Mouse (Mus musculus): ENCODE results near the gene Gm49383. TPM values are rescaled to one million over a fixed set of nuclear protein-coding genes. Genes with fewer than 3 reads are reported as not detected.

Gene Gm49383
- total RNA-seq, 1 experiment = 11.7 TPM

DNA sequence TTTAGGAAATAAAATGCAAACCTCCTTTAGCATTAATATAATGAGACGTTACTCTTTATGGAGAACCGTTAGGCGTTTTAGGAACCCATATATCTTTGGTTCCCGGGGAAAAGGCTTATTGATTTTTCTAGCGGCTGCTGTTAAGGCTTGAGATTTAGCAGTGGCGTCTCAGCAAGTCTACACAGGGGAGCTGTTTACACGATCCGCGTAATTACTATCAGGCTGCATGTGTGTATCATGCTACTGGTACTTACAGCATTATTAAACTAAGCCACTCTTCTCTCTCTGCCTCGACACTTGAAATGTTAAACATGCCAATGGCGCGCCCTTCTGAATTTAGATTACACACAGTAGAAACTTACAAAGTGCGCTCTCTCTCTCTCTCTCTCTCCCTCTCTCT is 46.9 kb downstream of the Gm49383 start:
- Histone ChIP-seq H3K4me1 (ENCODE audit: control insufficient read depth in 2 of 2, insufficient read depth in 2 of 2, low read length in 2 of 2, poor library complexity in 1 of 2) (peaks cover 0 to 3% of the 10 kb centered on the region in 2 experiments; a peak in 2 of 4 replicates), H3K36me3 (ENCODE audit: control insufficient read depth, insufficient read depth, low read length, poor library complexity, severe bottlenecking) (no peaks in the 10 kb centered on the region), H3K4me3 (ENCODE audit: insufficient read depth in 1 of 2, low read depth in 1 of 2, low read length in 2 of 2, poor library complexity in 1 of 2, severe bottlenecking in 1 of 2) (no peak overlapping the region), H3K27ac (ENCODE audit: insufficient read depth, low read depth, low read length, poor library complexity, severe bottlenecking) (no peak overlapping the region), H3K9me3 (ENCODE audit: control insufficient read depth, insufficient read depth, low read depth, low read length) (no peaks in the 10 kb centered on the region), H3K9ac (ENCODE audit: insufficient read depth, low read depth, low read length, poor library complexity, severe bottlenecking) (no peak overlapping the region)
- in situ Hi-C loops (cut with MboI; ENCODE audit: low sequenced_read_pairs in 2 of 2, unreplicated experiment in 2 of 2) = no loop called here
- TF ChIP-seq HCFC1 (IDR thresholded peaks at IDR 0.05; ENCODE audit: borderline replicate concordance, insufficient read depth, low read length) (no peak), MAFK (IDR thresholded peaks at IDR 0.05; ENCODE audit: insufficient read depth, low read depth, low read length) (no peak), ZC3H11A (IDR thresholded peaks at IDR 0.05; ENCODE audit: borderline replicate concordance, low read depth, low read length) (no peak), ZNF384 (IDR thresholded peaks at IDR 0.05; ENCODE audit: low read depth, low read length) (no peak), CHD2 (IDR thresholded peaks at IDR 0.05; ENCODE audit: low read depth, low read length) (no peak)
- DNase-seq (ENCODE audit: low read depth, low spot score) = no peak

GRCm38 (mm10) chr12:69147166-69147735 is 49.7 kb downstream of the Gm49383 start:
- no peak overlapping the region for H3K4me3 ChIP-seq (ENCODE audit: insufficient read depth in 1 of 2, low read depth in 1 of 2, low read length in 2 of 2, poor library complexity in 1 of 2, severe bottlenecking in 1 of 2)
- H3K27ac ChIP-seq (ENCODE audit: insufficient read depth, low read depth, low read length, poor library complexity, severe bottlenecking) = no peak overlapping the region
- H3K4me1 ChIP-seq (ENCODE audit: control insufficient read depth in 2 of 2, insufficient read depth in 2 of 2, low read length in 2 of 2, poor library complexity in 1 of 2) = peaks cover 0 to 6% of the 10 kb centered on the region in 2 experiments; a peak in 2 of 4 replicates
- H3K36me3 ChIP-seq (ENCODE audit: control insufficient read depth, insufficient read depth, low read length, poor library complexity, severe bottlenecking) = no peaks in the 10 kb centered on the region
- H3K9ac ChIP-seq (ENCODE audit: insufficient read depth, low read depth, low read length, poor library complexity, severe bottlenecking) = no peak overlapping the region
- H3K9me3 ChIP-seq (ENCODE audit: control insufficient read depth, insufficient read depth, low read depth, low read length) = no peaks in the 10 kb centered on the region
- in situ Hi-C loops (cut with MboI; ENCODE audit: low sequenced_read_pairs in 2 of 2, unreplicated experiment in 2 of 2) = no loop called here
- TF ChIP-seq ZNF384 (IDR thresholded peaks at IDR 0.05; ENCODE audit: low read depth, low read length) (no peak), MAFK (IDR thresholded peaks at IDR 0.05; ENCODE audit: insufficient read depth, low read depth, low read length) (no peak), ZC3H11A (IDR thresholded peaks at IDR 0.05; ENCODE audit: borderline replicate concordance, low read depth, low read length) (no peak), CHD2 (IDR thresholded peaks at IDR 0.05; ENCODE audit: low read depth, low read length) (no peak), HCFC1 (IDR thresholded peaks at IDR 0.05; ENCODE audit: borderline replicate concordance, insufficient read depth, low read length) (no peak)
- DNase-seq (ENCODE audit: low read depth, low spot score) = no peak

DNA sequence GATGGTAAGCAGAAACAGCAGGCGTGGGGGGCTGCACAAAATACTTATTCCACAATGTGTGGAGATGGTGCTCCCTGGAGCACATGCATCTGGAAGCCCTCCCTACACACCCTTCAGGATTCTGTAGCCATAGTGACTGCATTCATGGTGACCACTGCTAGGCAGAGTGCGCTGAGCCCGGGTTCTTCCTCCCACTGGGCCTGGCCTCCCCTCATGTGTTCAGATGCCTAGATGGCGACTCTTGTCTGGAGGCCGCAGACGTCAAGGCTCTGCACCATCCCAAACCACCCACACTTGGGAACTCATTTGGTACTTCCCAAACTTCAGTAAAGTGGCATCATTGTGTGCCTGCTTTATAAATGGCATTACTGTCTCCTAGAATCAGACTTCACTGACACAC is 53.4 kb downstream of the Gm49383 start:
- no peaks in the 10 kb centered on the region for H3K9me3 ChIP-seq (ENCODE audit: control insufficient read depth, insufficient read depth, low read depth, low read length)
- no peak for DNase-seq (ENCODE audit: low read depth, low spot score)
- H3K4me1 ChIP-seq (ENCODE audit: control insufficient read depth in 2 of 2, insufficient read depth in 2 of 2, low read length in 2 of 2, poor library complexity in 1 of 2) = peaks cover 0 to 9% of the 10 kb centered on the region in 2 experiments; a peak in 2 of 4 replicates
- H3K9ac ChIP-seq (ENCODE audit: insufficient read depth, low read depth, low read length, poor library complexity, severe bottlenecking) = no peak overlapping the region
- no peak overlapping the region for H3K4me3 ChIP-seq (ENCODE audit: insufficient read depth in 1 of 2, low read depth in 1 of 2, low read length in 2 of 2, poor library complexity in 1 of 2, severe bottlenecking in 1 of 2)
- TF ChIP-seq MAFK (IDR thresholded peaks at IDR 0.05; ENCODE audit: insufficient read depth, low read depth, low read length) (no peak), HCFC1 (IDR thresholded peaks at IDR 0.05; ENCODE audit: borderline replicate concordance, insufficient read depth, low read length) (no peak), ZC3H11A (IDR thresholded peaks at IDR 0.05; ENCODE audit: borderline replicate concordance, low read depth, low read length) (no peak), CHD2 (IDR thresholded peaks at IDR 0.05; ENCODE audit: low read depth, low read length) (no peak), ZNF384 (IDR thresholded peaks at IDR 0.05; ENCODE audit: low read depth, low read length) (no peak)
- no peaks in the 10 kb centered on the region for H3K36me3 ChIP-seq (ENCODE audit: control insufficient read depth, insufficient read depth, low read length, poor library complexity, severe bottlenecking)
- in situ Hi-C loops (cut with MboI; ENCODE audit: low sequenced_read_pairs in 2 of 2, unreplicated experiment in 2 of 2) = no loop called here
- no peak overlapping the region for H3K27ac ChIP-seq (ENCODE audit: insufficient read depth, low read depth, low read length, poor library complexity, severe bottlenecking)

DNA sequence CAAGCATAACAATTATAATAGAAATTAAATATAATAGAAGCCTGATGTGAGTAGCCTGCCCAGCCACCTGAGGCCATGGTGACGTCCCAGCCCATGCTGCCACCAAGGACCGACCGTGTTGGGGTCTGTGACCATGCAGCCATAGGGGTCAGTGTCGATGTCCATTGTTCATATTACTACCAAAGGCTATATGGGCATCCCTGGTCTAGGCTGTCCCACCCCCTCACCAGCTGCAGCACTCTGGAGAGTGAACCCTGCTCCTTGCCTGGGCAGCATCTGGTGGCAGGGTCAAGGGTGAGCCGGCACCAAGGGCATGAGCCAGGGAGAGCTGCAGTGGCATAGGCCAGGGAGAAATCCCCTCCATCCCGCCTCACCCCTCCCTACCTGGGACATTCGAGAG is 57.1 kb downstream of the Gm49383 start:
- TF ChIP-seq CHD2 (IDR thresholded peaks at IDR 0.05; ENCODE audit: low read depth, low read length) = no peak
- TF ChIP-seq ZNF384 (IDR thresholded peaks at IDR 0.05; ENCODE audit: low read depth, low read length) = no peak
- TF ChIP-seq MAFK (IDR thresholded peaks at IDR 0.05; ENCODE audit: insufficient read depth, low read depth, low read length) = no peak
- TF ChIP-seq ZC3H11A (IDR thresholded peaks at IDR 0.05; ENCODE audit: borderline replicate concordance, low read depth, low read length) = no peak
- Histone ChIP-seq H3K9ac (ENCODE audit: insufficient read depth, low read depth, low read length, poor library complexity, severe bottlenecking) (0 out of 2 replicates have a peak overlapping the region, but pooled peaks have one; percentile 26), H3K9me3 (ENCODE audit: control insufficient read depth, insufficient read depth, low read depth, low read length) (no peaks in the 10 kb centered on the region), H3K36me3 (ENCODE audit: control insufficient read depth, insufficient read depth, low read length, poor library complexity, severe bottlenecking) (no peaks in the 10 kb centered on the region), H3K4me3 (ENCODE audit: insufficient read depth in 1 of 2, low read depth in 1 of 2, low read length in 2 of 2, poor library complexity in 1 of 2, severe bottlenecking in 1 of 2) (no peak overlapping the region), H3K4me1 (ENCODE audit: control insufficient read depth in 2 of 2, insufficient read depth in 2 of 2, low read length in 2 of 2, poor library complexity in 1 of 2) (peaks cover 0 to 6% of the 10 kb centered on the region in 2 experiments; a peak in 1 of 4 replicates), H3K27ac (ENCODE audit: insufficient read depth, low read depth, low read length, poor library complexity, severe bottlenecking) (no peak overlapping the region)
- in situ Hi-C loops (cut with MboI; ENCODE audit: low sequenced_read_pairs in 2 of 2, unreplicated experiment in 2 of 2) = no loop called here
- no peak for DNase-seq (ENCODE audit: low read depth, low spot score)
